Mouse (Mus musculus): ENCODE measurements around the gene Gm40460.
"Not testable (repeated sequence)": the region's sequence is repeated elsewhere in the genome, so short reads cannot be mapped to it uniquely, and the experiment has no call there.

Gm40460 gene

DNA sequence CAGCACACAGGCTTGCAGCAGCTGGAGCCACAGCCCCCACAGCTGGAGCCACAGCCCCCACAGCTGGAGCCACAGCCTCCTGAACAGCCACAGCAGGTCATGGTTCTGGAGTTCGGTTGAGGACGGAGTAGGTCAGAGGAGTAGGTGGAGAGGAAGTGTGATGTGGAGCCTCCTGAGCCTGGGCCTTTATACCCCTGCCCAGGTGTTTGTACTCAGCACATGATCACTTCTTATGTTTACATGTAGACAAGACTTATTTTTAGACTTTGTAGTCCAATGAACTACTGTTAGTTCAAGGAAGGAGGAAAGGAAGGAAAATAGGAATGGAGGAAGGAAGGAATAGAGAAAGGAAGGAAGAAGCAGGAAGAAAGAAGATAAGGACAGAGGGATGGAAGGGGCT, at the start of gene Gm40460:
Gene Gm40460 (minus strand): TSS at position 101 of the 400 bp plus-strand sequence.
- no peak for DNase-seq

DNA sequence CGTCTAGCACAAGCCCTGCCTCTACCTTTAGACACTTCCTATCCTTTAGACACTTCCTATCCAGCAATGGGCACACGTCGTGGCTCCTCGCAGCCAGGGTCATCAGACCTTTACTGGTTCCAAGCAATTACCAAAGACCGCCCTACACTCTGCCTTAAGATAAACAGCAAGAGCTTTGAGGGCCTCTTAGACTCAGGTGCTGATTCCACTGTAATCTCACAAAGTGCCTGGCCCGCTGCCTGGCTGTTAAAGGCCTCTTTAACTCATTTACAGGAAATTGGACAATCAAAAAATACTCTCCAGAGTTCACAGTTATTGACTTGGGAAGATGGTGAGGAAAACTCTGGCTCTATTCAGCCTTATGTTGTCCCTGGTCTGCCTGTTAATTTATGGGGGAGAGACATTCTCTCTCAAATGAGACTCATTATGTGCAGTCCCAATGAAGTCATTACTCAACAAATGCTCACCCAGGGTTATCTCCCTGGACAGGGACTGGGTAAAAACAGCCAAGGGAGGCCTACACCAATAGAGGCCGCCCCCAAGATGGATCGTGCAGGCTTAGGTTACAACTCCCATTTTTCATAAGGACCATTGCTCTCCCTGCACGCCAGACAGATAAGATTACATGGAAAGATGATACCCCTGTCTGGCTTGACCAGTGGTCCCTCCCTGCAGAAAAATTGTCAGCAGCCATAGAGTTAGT, 45.2 kb upstream of the Gm40460 start:
- DNase-seq: not testable (repeated sequence)

DNA sequence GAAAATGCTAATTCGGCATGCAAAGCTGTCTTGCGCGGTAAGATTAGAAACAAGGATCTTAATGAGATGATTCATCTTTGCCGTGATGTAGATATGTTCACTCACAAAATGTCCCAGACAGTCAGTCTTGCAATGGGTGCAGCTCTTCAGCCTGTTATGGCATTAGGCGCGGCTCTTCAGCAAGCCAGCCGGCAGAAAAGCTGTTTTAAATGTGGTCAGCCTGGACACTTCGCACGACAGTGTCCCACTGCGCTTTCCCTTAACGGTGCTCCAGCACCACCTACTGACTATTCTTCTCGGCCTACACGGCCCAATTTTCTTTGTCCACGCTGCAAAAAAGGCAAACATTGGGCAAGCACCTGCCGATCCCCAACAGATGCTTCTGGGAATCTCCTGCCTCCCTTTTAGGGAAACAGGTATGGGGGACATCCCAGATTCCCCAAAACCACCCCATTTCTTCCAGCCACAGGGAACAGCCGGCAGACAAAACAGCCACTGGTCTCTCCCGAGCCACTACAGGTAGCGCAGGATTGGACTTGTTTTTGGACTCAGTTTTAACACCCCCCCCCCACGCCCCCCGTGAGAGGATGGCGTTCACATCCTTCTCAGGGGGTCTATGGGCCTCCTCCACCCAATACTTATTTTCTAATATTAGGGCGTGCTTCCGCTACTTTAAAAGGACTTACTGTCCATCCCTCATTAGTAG, 44.4 kb upstream of the Gm40460 start:
- peak; percentile 45 for DNase-seq

DNA sequence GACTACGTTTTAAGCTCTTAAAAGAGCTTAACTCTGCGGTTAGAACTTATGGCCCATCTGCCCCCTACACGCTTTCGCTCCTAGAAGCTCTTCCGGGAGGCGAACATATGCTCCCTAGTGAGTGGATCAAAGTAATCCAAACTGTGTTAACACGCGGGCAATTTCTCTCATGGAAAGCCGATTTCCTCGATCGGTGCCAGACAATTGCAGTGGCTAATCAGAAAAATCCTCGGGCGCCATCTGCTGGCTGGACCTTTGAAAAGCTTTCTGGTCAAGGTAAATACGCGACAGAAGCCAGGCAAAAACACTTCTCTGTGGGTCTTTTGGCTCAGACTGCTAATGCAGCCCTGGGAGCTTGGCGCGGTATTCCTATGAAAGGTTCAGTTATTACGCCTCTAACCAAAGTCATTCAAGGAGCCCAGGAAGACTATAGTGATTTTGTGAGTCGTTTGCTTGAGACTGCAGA, 43.8 kb upstream of the Gm40460 start:
- peak; percentile 91 for DNase-seq

GRCm38 (mm10) chr7:142284023-142284591, 43.2 kb upstream of the Gm40460 start:
- peak; percentile 46 for DNase-seq

- DNase-seq: not testable (repeated sequence)
Observed at GRCm38 (mm10) chr7:142282847-142283246, 42.0 kb upstream of the Gm40460 start.

DNA sequence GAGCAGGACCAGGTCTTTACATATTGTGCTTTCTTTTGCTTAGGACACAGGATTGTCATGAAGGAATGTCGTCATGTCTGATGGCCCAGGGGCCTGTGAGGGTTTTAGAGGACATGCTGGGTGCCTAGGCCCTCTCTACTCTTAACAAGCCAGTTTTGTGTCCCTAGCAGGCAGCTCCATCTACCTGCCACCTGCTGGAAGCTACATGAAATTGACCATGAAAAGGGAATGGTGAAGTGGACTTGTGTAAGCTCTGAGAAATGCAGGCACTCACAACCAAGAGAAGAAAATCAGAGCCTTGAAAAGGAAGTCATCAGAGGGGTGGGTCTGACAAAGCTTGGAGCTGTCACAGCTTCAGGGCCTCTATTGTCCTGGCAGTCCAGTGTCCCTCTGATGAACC, 38.4 kb upstream of the Gm40460 start:
- DNase-seq: not testable (repeated sequence)

GRCm38 (mm10) chr7:142278183-142278582, 37.3 kb upstream of the Gm40460 start:
- peak; percentile 47 for DNase-seq

DNA sequence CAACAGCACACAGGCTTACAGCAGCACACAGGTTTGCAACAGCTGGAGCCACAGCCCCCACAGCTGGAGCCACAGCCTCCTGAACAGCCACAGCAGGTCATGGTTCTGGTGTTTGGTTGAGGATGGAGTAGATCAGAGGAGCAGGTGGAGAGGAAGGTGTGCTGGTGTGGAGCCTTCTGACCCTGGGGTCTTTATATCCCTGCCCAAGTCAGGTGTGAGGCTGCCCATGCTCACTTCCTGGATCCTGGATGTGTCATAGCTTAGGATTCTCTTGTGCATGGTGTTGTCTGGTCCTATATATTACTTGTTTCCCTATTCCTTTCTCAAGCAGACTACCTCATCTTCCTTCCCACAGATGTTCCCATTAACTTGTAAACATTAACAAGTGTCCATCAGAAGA, 33.4 kb upstream of the Gm40460 start, which contains the start of gene Gm4559:
Gene Gm4559 (minus strand): TSS at position 101 of the 400 bp plus-strand sequence.
- not testable (repeated sequence) for DNase-seq

DNA sequence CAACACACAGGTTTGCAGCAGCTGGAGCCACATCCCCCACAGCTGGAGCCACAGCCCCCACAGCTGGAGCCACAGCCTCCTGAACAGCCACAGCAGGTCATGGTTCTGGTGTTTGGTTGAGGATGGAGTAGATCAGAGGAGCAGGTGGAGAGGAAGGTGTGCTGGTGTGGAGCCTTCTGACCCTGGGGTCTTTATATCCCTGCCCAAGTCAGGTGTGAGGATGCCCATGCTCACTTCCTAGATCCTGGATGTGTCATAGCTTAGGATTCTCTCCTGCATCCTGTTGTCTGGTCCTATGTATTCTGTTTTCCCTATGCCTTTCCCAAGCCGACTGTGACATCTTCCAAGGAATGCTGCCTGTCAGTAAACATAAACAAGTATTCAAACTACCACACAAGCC, 17.4 kb upstream of the Gm40460 start, which contains the start of gene Gm2431:
Gene Gm2431 (minus strand): TSS at position 101 of the 400 bp plus-strand sequence.
- not testable (repeated sequence) for DNase-seq

DNA sequence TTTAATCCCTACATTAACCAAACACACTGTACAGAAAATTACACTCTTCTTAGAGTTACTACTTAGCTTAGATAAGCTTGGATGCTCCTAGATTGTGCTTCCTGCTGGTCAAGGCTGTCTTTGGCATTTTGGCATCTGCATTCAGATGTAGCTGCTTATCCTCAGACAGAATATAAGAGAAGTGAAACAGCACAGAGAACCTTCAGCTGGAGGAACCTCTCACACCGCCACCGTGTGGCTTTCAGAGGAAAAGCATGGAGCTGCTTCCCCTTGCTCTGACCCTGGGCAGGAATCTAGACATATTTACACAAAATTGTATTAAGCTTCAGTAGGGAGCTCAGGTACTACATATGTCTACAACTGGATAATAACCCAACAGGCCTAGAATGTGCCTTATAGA, 14.6 kb upstream of the Gm40460 start:
- DNase-seq: peak; percentile 14

GRCm38 (mm10) chr7:142249824-142250223, 8.9 kb upstream of the Gm40460 start:
- DNase-seq: peak; percentile 1

DNA sequence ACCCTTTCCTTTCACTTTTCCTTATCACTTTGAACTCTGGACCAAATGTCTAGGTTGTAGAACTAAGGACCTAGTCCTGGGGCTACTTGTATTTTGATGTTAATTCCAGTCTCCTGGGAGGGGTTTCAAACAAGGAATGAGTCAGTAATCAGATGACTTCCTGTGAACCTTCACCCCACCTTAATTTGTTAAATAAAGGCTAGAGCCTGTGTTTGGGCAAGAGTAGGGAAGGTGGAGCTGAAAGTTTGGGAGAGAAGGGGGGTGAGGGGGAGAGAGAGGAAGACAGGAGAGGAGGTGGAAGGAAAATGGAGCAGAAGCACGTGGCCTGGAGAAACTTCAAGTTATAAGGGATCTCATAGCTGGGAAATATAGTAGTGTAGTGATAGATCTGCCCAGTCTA, 9.3 kb downstream of the Gm40460 start:
- no peak for DNase-seq

DNA sequence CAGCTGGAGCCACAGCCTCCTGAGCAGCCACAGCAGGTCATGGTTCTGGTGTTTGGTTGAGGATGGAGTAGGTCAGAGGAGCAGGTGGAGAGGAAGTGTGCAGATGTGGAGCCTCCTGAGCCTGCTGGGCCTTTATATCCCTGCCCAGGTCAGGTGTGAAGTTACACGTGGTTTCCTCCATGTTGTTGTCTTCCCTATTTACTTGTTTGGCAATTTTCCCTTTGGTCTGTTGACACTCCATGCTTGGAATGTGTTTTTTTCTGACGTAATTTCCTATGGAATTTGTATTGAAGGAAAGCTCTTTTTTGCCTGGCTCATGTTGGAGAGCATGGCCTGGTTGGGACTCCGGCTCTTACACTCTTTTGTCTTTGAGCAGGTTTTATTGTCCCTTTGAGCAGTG, 11.0 kb downstream of the Gm40460 start, which contains the start of gene Krtap5-5:
Gene Krtap5-5 (minus strand): TSS at position 101 of the 400 bp plus-strand sequence.
- DNase-seq: not testable (repeated sequence)

DNA sequence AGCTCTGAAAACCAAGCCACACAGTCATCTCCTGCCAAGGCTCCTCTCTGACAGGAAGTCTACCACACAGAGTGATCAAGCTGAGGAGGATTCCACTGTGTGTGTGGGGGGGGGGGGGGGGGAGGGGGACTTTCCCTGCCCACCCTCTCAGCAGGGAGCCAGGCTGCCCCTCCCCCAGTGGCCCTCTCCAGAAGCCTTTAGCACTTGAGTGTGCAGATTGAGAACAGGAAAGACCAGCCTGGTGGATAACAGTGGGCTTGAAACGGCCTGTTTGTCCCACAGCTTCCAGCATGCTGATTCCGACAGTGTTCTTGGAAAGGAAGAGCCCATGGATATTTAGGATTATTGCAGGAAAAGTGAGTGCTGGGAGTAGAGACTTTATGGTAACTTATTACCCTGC, 16.4 kb downstream of the Gm40460 start:
- DNase-seq: no peak

DNA sequence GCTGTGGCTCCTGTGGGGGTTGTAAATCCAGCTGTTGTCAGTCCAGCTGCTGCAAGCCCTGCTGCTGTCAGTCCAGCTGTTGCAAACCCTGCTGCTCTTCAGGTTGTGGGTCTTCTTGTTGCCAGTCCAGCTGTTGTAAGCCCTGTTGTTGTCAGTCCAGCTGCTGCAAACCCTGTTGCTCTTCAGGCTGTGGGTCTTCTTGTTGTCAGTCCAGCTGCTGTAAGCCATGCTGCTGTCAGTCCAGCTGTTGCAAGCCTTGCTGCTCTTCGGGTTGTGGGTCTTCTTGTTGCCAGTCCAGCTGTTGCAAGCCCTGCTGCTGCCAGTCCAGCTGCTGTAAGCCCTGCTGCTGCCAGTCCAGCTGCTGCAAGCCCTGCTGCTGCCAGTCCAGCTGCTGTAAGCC, 28.7 kb downstream of the Gm40460 start:
- DNase-seq: not testable (repeated sequence)

DNA sequence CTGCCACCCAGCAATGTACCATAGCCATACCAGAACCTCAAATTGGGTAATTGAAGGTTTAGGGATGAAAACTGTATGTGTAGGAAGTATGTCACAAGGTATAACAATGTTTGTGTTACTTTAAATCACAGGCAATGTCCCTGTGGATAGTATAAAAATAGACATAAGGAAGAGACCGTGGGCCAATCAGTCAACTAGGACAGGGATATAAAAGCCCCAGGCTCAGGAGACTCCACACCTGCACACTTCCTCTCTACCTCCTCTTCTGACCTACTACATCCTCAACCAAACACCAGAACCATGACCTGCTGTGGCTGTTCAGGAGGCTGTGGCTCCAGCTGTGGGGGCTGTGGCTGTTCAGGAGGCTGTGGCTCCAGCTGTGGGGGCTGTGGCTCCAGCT, 29.3 kb downstream of the Gm40460 start, which contains the start of gene Gm7579:
Gene Gm7579 (plus strand): TSS at position 301 of the 400 bp plus-strand sequence.
- no peak for DNase-seq

DNA sequence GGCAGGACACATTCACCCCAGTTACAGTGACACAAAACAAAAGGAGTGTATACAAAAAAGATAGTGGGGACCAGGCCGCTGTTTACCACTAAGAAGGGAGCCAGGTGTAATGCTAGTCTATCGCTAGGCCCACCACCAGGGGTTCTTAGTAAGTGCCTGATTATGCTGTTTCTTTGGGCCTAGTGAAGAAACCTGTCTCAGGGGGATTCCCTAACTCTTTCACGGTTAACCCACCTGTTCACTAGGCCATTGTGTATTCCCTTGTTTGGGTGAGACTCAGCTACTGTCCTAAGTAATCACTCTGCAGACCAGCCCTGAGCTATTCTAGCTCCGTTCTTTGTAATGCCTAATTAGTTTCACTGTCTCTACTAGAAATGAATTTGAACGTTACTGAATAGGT, 34.0 kb downstream of the Gm40460 start:
- DNase-seq: not testable (repeated sequence)

GRCm38 (mm10) chr7:142205488-142205887, 35.4 kb downstream of the Gm40460 start:
- DNase-seq: no peak

GRCm38 (mm10) chr7:142201064-142201463, 39.8 kb downstream of the Gm40460 start, which contains the start of gene Krtap5-3:
Gene Krtap5-3, plus strand, starts transcription at chr7:142201364.
- DNase-seq: no peak

DNA sequence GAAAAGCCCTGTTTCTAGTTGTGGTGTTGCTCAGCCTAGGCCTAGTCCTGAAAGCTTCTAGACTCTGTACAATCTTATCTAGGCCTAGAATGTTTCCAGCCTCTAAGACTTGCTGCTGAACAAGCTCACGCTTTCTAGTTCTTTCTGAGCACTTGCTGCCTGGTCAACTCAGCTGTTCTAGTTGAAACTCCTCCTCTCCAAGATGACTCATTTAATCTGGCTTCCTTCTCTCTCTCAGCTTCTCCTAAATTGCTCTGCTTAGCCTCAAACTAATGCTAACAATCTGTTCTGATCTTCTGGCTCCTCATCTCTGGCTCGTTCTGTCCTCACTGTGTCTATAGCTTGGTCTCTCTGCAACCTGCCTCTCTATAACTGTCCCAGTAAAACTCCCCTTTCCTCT, 42.1 kb downstream of the Gm40460 start:
- no peak for DNase-seq

Measured in cerebellum, adult 8-10 months (tissue).